Mouse (Mus musculus) c-Kit-positive CD71-positive TER-119-positive erythroid progenitor cells, embryonic 14.5 days (primary cell): ENCODE results near the gene Nisch.

Source experiments
- DNase-seq: peaks from one replicate; pipeline ENCODE4 v3.0.0-alpha.2; 2013; ENCODE audit warnings: low spot score

The Nisch gene

DNA sequence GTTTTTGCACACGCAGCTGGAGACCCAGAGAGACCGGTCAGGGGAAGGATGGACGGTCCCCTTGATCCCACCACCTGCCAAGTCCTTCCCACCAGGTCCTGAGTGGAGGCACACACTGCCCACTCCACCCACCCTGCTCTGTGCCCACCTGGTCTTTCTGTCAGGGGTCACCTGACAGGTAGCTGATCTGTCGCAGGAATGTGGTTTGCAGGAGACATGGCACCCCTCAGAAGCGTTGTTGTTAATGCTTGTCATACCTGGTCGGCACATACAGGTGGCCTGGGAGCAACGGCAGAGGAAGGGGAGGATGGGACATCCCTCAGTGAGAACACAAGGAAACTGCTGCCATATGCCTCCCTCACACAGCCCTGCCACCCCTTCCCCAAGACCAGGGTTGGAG is 55.6 kb downstream of the Nisch start:
- no peak for DNase-seq

DNA sequence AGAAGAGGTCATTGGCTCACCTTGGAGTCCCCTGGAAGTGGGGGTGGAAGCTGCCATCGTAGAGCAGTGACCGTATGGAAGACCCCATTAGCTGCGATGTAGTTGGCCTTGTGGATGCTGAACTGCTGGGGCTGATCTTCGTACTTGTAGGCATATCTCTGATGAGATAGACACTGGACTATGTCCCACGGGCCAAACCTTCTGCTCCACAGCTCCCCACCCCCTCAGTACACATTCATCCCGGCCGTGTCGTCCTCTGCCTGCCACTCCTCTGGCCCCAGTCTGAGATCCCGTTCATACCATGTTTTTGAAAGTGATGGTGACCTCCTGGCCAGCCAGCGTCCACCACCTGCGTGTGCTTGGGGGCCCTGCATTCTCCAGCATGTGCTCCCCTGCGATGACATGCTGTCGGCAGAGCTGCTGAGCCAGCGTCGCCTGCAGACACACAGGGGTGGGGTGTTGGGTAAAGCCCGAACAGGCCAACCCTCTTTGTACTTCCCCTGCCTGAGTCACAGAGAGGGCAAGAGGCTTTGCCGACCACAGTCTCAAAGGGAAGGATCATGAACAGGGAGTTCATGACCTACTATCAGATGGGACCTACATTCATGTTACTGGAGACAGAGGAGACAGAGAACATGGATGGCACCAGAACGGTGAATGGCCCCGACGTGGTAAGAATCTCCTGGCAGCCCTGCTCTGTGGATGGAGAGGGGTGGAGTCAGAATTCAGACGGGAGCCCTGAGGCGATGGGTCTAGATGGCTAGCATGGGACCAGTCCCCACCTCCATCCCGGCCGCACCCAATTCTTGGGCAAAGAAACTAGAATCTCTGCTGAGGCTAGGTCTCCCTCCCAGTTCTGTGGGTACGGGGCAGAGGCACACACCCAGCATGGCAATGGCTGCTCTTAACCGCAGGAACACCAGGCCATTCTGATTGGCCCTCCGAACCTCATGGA is 56.3 kb downstream of the Nisch start:
- DNase-seq = no peak

DNA sequence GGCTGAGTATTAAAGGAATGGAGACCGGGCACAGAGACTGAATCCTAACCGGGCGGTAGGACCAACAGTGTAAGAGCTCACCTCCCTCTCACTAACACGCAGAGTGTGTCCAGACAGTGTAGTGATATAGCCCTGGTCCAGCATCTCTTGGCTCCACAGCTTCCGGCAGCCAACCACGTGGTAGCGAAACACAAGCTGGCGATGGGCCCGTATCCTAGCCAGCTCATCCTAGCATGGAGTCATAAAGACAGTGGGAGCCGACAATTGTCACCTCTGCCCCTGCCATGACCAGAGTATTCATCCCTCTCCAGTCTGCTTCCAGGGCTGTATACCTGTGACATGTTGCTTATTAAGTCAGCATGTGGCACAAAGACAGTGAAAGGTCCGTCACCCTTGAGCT is 71.1 kb downstream of the Nisch start:
- no peak for DNase-seq

DNA sequence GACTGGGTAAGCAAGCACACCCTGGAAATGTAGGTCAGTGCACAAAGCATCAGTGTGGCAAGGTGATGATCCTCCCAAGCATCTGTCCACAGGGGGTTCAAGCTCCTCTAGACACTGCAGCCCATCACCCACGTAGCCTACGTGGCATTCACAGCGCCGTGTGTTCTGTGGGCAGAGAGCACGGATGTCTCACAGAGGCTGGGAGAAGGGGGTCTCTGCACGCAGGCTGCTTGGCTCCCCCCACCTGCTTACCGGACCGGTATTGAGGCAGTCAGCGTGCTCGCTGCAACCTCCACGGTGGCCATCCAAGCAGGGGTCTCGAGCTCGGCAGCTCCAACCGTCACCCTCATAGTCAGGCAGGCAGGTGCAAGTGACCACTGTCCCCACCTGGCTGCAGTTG is 75.7 kb downstream of the Nisch start:
- no peak for DNase-seq

DNA sequence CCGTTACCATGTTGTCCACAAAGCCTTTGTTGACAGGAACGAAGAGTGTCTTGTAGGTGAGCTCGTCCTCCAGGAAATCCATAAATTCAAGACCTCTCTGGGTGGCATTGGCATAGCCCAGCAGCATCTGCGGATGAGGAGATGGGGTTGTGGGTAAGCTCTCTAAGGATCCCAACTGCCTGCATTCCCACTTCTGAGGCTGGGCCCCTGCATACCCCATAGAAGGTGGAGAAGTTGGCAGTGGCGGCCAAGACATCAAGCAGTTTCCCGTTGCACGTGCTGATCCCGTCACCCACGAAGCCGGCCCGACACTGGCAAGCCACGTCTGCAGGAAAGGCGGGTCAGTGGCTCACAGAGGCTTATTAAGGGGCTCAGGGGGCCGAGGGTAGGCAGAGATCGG is 76.6 kb downstream of the Nisch start:
- no peak for DNase-seq

DNA sequence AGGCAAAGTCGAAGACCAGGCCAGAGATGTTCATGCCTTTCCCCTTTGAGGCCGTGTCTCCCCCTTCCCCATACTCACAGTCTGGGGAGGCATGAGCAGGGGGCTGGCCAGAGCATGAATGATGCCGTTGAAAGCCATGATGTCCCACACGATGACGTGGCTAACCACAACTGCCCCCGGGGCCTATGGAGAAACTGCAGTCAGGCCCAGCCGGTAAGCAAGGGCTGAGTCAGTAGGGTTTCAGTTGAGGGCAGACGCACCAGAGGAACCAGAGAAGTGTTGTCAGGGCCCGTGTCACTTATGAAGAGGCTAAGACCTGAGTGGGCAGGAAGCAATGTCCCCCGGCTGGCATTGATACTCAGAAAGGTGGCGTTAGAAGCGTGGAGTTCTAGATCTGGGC is 77.1 kb downstream of the Nisch start:
- DNase-seq = no peak

DNA sequence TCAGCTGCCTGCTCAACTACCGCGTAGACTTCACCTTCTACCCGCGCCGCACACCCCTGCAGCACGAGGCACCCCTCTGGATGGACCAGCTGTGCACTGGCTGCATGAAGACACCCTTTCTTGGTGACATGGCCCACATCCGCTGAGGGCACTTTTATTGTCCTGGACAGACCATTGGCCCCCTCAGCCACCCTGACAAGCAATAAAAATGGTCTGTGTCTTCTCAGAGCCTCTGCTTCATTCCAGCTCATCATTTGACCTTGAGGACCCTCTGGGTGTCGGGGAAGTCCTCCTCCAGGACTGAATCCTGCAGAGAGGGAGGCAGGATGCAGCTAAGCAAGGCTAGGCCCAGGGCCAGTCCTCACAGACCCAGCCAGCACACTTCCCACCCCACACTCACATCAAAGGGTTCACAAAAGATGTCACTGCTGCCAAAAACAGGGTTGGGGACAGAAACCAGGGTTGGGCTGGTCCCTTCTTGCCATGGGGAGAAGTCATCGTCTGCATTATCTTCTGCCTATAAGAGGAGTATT is 77.8 kb downstream of the Nisch start:
- no peak for DNase-seq

DNA sequence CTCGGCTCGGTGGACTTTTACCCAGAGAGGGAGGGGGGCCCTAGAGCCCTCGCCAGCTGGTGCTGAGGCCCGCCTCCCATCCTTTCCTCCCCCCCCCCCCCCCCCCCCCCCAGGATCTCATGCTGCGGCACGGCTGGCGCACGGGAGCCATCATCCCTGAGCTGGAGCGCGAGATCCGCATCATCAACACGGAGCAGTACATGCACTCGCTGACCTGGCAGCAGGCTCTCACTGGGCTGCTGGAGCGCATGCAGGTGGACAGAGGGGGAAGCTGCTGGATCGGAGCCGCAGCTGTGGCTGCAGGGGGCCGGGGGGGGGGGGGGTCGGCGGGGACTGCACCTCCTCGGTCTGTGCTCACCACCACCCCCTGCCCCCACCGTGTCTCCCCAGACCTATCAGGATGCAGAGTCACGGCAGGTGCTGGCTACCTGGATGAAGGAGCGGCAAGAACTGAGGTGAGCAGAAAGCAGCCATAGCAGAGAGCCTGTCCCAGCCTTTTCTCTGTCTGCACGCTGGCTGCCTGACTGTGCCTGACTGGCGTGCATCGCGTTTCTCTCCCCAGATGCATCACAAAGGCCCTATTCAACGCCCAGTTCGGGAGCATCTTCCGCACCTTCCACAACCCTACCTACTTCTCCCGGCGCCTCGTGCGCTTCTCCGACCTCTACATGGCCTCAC is 78.4 kb downstream of the Nisch start:
- DNase-seq = no peak

DNA sequence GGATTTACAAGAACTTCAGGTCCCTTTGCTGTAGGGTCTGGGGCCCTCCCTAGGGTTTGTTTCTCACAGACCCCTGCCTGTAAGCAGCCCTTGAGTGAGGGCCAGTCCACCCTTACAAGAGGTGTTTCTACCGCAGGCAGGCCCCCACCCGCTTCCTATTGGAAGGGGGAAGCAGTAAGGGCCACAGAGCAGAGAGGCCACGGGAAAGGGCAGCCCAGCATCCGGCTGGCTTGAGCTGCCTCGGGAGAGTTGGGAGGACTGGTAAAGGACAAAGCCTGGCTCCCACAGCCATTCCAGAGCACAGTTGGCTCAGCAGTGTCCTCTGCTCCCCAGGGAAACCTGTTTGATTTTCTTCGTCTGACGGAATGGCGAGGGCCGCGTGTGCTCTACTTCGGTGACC is 79.0 kb downstream of the Nisch start:
- no peak for DNase-seq

DNA sequence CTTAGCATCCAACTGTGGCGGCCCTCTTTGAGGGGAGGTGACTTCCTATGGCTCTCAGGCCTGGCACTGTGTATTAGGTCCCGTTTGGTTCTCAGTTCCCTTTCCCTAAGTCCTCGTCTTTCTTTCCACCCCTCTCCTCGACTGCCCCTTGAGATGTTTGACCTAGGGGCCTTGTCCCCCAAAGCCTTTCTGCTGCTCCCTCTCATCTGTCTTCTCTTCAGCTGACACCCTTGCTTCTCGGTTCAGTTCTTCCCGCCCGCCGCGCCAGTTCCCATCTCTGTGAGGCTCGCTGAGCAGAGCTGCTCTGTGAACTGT is 79.5 kb downstream of the Nisch start:
- DNase-seq = no peak

DNA sequence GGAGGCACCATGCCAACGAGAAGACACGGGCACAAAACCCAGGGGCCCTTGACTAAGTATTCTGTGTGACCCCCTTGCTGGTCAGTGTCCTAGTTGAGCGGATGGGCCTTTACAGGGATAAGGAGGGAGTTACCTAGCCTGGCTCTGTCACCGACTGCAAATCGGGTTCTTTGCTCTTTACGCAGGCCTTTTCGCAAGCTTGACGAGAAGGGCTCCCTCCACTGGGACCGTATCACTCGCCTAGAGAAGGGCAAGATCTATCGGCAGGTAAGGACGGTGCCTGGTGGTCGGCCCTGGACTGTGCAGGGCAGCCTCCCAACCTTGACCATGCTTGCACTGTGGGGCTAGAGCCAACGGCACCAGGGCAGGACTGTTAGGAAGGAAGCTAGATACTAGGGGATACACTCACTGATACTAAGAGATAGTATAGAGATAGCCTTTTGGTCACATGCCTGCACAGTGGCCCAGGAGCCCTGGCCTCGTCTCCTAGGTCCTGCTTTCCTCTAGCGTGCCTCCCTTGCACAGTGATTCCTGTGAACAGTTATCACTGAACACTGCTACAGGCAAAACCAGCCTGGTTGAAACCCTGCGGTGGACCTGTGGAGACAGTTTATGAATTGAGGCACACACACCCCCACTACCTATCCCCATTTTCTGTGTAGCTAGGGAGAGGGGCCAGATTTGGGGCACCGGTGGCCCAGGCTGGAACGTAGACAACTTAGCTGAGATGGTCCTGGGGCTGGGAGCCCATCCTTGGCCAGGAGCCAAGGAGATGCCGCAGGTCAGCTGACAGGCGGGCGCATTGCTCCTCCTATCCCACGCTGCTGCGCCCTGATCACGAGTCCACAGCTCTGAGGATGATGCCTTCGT is 80.1 kb downstream of the Nisch start:
- no peak for DNase-seq

DNA sequence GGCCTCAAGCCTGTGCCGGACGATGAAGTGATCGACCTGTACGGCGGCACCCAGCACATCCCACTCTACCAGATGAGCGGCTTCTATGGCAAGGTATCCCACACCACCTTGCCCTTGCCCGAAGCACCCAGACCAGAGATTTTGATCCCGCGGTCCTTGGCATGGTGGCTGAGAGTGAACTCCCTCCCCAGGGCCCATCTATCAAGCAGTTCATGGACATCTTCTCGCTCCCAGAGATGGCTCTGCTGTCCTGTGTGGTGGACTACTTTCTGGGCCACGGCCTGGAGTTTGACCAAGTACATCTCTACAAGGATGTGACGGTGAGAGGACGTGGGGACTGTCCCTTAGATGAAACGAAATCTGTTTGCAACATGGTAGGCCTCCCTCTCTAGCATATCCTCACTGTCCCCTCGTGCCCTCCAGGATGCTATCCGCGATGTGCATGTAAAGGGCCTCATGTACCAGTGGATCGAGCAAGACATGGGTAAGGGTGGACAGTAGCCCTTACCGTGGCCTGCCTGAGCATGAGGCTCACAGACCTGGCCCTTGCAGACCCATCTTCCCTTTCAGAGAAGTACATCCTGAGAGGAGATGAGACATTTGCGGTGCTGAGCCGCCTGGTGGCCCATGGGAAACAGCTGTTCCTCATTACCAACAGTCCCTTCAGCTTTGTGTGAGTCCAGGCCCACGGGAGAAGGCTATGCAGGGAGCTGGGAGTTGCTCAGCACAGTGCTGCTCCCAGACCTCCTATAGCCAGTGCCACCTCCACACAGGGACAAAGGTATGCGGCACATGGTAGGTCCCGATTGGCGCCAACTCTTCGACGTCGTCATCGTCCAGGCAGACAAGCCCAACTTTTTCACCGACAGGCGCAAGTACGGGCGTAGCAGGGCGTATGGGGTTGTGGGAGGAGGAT is 81.0 kb downstream of the Nisch start:
- DNase-seq = no peak

DNA sequence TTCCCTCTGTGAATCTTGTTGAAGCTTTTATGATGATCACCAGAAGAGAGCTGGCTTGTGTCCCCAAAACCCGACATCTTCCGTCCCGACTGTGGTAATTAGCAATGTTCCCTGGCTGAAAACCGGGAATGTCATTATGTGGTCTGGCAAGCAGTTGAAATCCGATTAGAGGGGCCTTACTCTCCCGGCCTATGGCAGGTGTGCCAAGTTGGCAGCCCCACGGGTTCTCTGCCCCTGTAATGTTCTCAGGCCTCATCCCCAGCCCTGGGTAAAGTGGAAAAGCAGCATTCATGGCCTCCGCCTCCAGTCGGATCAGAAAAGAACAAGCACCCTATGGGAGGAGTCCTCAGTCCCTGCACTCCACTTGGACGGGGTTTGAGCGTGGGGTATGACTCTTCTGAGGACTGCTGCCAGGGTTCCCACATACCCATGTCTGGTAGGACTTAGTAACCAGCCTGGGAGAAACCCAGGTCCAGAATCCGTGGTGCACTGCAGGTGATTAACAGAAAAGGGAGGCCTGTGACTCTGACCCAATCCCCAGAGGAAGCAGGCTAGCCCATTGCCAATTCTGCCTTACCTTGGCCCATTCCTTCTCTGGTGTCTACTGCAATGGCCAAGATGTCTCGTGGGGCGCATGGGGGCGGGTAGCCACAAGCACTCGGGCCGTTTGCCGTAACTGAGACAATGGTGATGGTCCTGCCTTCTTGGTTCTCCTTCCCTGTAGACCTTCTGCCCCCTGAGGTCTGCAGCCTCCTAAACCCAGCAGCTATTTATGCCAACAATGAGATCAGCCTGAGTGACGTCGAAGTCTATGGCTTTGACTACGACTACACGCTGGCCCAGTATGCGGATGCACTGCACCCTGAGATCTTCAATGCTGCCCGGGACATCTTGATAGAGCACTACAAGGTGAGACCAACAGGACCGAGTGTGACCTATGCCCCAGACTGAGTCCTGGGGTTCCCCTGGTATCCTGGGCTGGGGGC is 82.4 kb downstream of the Nisch start:
- no peak for DNase-seq

DNA sequence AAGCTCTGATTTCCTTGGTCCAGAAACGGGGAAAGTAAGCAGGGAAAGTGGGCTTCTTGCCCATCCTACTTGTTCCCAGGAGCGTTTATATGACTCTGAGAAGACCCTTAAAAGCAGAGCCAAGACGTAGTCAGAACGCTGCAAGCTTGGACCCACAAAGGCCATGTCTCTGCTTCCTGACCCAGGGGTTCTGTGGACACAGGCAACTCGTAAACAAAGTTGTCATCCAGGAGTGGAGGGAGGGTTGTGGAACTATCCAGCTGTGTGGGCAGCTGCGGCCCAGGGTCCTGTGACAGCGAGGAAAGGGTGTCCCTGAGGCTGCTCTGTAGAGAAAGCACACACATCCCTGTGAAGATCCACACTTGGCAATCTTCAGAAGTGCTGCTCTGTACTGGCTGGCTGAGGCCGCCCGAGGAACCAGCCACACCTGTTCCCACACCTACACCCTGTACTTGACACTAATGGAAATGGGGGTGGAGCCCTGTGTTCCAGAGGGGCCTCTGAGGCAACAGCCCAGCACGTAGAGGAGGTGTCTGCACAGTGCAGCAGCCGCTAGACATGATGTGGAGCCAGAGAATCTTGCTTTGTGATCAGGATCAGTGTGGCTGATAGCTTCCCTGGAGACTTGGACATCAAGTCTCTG is 83.6 kb downstream of the Nisch start:
- DNase-seq = no peak

DNA sequence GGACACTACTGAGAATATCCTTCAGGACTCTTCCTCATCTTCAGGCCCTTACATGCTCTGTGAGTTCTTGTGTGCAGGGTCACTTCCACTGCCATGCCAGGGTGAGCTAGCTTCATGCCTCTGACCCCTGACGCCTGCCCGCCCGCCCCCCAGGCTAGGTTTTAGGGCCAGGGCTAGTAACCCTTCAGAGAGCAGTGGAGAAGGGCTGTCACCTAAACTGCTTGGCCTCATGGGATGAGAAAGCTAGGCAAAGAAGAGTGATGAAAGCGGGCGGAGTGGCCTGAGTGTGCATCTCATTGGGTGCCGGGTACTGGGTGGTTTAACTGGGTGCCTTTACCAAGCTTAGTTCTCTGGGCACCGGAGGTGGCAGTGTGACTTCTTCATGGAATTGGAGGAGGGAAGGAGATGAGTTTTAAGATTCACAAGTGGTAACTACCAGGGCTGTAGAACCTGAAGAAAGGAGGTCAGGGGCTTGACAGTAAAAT is 84.2 kb downstream of the Nisch start:
- DNase-seq = peak; percentile 53

DNA sequence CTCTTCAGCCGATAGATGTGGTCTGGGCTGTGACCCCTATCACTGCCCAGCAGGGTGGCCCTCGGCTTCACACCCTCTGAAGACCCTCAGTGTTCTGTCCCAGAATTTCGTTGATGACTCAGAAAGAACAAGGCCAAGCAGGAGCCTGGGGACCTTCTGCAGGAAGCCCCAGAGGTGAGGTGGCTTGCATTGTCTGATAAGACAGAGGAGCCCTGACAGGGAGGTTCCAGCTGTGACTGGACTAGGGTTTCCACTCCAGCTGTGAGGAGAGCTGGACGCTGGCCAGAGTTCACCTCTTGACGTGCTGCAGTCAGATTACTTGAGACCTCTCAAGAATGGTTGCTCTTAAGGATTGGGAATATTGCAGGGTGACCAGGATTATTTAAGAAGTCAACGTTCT is 84.7 kb downstream of the Nisch start:
- DNase-seq = peak; percentile 45

DNA sequence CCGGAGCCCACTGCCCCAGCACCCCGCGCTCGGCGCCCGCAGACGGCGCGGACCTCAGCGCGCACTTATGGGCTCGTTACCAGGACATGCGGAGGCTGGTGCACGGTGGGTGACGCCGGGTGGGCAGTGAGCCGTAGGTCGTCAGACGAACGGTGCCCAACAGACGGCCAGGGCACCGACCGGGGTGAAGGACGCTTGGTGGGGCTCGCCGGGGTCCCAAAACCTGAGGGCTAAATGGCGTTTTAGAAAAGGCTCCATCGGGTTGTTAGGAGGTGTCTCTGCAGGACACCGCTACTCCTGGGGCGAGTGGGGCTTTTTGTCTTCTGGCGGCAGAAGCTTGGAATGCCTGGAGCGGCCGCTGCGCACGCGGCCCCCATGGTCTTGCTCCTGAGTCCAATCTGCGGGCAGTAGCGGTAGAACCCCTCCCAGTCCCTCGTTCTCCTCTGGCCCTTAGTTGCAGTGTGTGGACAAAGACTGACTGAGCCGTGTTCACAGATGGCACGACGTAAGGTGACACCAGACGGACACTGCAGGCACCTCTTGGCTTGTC is 85.4 kb downstream of the Nisch start:
- peak; percentile 32 for DNase-seq

DNA sequence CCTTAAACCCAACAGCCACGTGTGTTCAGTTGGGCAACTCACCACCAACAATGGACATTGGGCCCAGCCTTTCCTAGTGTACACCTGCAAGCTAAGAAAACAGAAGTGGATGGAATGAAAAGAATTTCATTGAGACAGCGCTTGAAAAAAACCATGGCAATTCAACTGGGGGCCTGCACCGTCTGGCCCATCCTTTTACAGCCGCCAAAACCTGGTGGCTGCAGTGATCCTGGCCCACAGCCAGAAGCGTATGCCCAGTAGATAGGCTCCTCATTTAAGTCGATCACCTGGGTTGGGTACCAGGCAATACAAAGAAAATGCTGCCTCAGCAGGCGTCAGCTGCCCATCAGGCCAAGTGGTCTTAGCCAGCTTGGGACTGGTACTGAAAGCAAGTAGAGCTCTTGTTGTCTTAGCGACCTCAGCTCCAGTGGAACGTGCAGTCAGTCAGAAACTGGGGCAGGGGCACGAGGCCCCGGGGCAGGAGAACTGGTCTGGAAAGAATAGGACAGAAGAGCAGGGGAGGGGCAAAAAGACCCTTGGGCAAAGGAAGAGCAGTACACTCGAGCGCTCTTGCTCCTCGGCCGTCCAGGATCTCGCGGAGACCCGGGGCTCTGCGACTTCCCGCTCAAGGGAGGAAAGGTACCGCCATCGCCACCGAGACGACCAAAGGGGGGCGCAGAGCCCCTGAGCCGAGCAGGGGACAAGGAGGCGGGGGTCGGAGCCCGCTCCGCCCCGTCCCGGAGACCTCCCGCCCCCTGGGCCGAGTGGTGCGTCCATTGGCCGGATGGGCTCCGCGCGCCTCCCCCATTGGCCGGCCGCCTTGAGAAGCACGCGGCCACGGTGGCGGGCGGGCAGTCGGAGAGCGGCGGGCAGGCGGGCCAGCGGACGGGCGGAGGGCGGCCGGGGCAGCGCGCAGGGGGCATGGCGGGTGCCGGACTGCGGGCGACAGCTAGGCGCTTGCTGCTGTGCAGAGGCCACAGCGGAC is 86.2 kb downstream of the Nisch start, which contains the start of gene Nt5dc2:
TSS of gene Nt5dc2 (plus strand) at position 818 of the 985 bp plus-strand sequence.
- peak; percentile 68 for DNase-seq
